Mouse (Mus musculus) ES-E14 (cell line): Measurements from ENCODE around the gene Ahcyl2.

ENCODE experiments used
- CHD2 ChIP-seq: IDR thresholded peaks from 2 replicates; pipeline ENCODE4 v1.6.1; 2014; ENCODE audit warnings: mild to moderate bottlenecking, low read depth, low read length, inconsistent platforms
- HCFC1 ChIP-seq: IDR thresholded peaks from 2 replicates; pipeline ENCODE4 v1.6.1; 2012; ENCODE audit warnings: low read length, inconsistent platforms, borderline replicate concordance; ENCODE audit not compliant: insufficient read depth
- MAFK ChIP-seq: IDR thresholded peaks from 2 replicates; pipeline ENCODE4 v1.6.1; 2014; ENCODE audit warnings: mild to moderate bottlenecking, low read depth, low read length, inconsistent platforms; ENCODE audit not compliant: insufficient read depth

DNA sequence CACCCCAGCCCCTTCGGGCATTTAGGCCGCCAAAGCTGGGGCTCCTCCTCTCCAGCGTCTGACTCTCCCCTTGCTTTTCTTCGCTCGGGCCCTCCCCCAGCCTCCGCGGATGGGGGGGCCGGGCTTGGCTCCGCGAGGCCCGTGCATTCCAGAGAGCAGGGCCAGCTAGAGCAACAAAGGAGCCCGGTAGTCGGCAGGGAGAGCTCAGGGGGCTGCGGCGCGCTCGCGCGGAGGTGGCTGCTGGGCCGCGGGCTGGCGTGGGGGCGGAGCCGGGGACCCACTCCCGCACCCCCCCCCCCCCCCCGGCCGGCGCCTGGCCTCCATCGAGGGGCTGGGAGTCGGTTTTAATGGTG lies 32.5 kb upstream of the Ahcyl2 start, which contains the start of gene Smo:
- TF ChIP-seq CHD2, result no peak
- TF ChIP-seq MAFK, result no peak
- TF ChIP-seq HCFC1, result no peak
